Mouse (Mus musculus) testis, adult 2 months (tissue): ENCODE data around the gene Rac3. TPM values are rescaled to one million over a fixed set of nuclear protein-coding genes. Genes with fewer than 3 reads are reported as not detected.

Experiments used
- H3K27ac ChIP-seq: fragments of 200-500 bp; 2 replicates; pipeline ENCODE4 v1.5.1; 2012; ENCODE audit warnings: low read depth, low read length; ENCODE audit not compliant: control insufficient read depth, insufficient read depth
- H3K27me3 ChIP-seq: fragments of 200-500 bp; 2 replicates; pipeline ENCODE4 v1.6.1; 2012; ENCODE audit warnings: mild to moderate bottlenecking, low read length, moderate library complexity; ENCODE audit not compliant: control insufficient read depth, insufficient read depth
- H3K36me3 ChIP-seq: fragments of 200-500 bp; 2 replicates; pipeline ENCODE4 v1.6.1; 2012; ENCODE audit warnings: mild to moderate bottlenecking, low read length; ENCODE audit not compliant: control insufficient read depth, insufficient read depth
- H3K4me1 ChIP-seq: fragments of 200-500 bp; 2 replicates; pipeline ENCODE4 v1.6.1; 2012; ENCODE audit warnings: low read length; ENCODE audit not compliant: control insufficient read depth, insufficient read depth
- H3K4me3 ChIP-seq: fragments of 200-500 bp; 2 replicates; pipeline ENCODE4 v1.5.1; 2012; ENCODE audit warnings: low read depth, mild to moderate bottlenecking, low read length, moderate library complexity, mixed read lengths; ENCODE audit not compliant: control insufficient read depth
- CTCF ChIP-seq: fragments of 200-500 bp; IDR thresholded peaks from 2 replicates; pipeline ENCODE4 v1.5.1; 2012; ENCODE audit warnings: low read depth, mild to moderate bottlenecking, inconsistent platforms, low read length, moderate library complexity; ENCODE audit not compliant: control insufficient read depth, insufficient read depth, insufficient replicate concordance
- POLR2A ChIP-seq: fragments of 200-500 bp; IDR thresholded peaks from 2 replicates; pipeline ENCODE4 v1.6.1; 2012; ENCODE audit warnings: low read depth, mild to moderate bottlenecking, inconsistent platforms, low read length, moderate library complexity; ENCODE audit not compliant: control insufficient read depth
- polyA plus RNA-seq: library from polyadenylated mRNA; depleted of rRNA; stranded (reverse); fragments of >200 nt; gene quantifications from 2 replicates; pipeline ENCODE4 v1.2.3, GENCODE M21; 2012

The Rac3 gene
- polyA plus RNA-seq, 1 experiment: 3.1 TPM

GRCm38 (mm10) chr11:120707225-120707624, 14.0 kb upstream of the Rac3 start:
- H3K27me3 ChIP-seq: no peaks in the 10 kb centered on the region
- no peak overlapping the region for H3K27ac ChIP-seq
- TF ChIP-seq CTCF: no peak
- no peak for TF ChIP-seq POLR2A
- H3K36me3 ChIP-seq: no peaks in the 10 kb centered on the region
- H3K4me3 ChIP-seq: no peak overlapping the region
- peaks cover 3% of the 10 kb centered on the region; the same call in 1 of the 2 replicates for H3K4me1 ChIP-seq

- H3K27ac ChIP-seq: no peak overlapping the region
- no peak overlapping the region for H3K4me3 ChIP-seq
- H3K27me3 ChIP-seq: no peaks in the 10 kb centered on the region
- peaks cover 10% of the 10 kb centered on the region for H3K4me1 ChIP-seq
- H3K36me3 ChIP-seq: no peaks in the 10 kb centered on the region
- TF ChIP-seq CTCF (no peak), POLR2A (no peak)
Observed at GRCm38 (mm10) chr11:120707969-120708368, 13.3 kb upstream of the Rac3 start.

- H3K27ac ChIP-seq: no peak overlapping the region
- no peak overlapping the region for H3K4me3 ChIP-seq
- TF ChIP-seq POLR2A (no peak), CTCF (no peak)
- no peaks in the 10 kb centered on the region for H3K27me3 ChIP-seq
- H3K36me3 ChIP-seq: no peaks in the 10 kb centered on the region
- H3K4me1 ChIP-seq: peaks cover 22% of the 10 kb centered on the region
Observed at GRCm38 (mm10) chr11:120709551-120709950, 11.7 kb upstream of the Rac3 start.

GRCm38 (mm10) chr11:120710672-120711071, 10.6 kb upstream of the Rac3 start:
- Histone ChIP-seq H3K4me3 (no peak overlapping the region), H3K4me1 (peaks cover 22% of the 10 kb centered on the region), H3K36me3 (no peaks in the 10 kb centered on the region), H3K27ac (no peak overlapping the region), H3K27me3 (no peaks in the 10 kb centered on the region)
- TF ChIP-seq CTCF: no peak
- TF ChIP-seq POLR2A: no peak

GRCm38 (mm10) chr11:120711980-120712604, 9.2 kb upstream of the Rac3 start:
- Histone ChIP-seq H3K36me3 (no peaks in the 10 kb centered on the region), H3K27ac (no peak overlapping the region), H3K27me3 (no peaks in the 10 kb centered on the region), H3K4me1 (peaks cover 22% of the 10 kb centered on the region), H3K4me3 (no peak overlapping the region)
- TF ChIP-seq CTCF (no peak), POLR2A (no peak)

- peak overlapping the region; percentile 88 for H3K4me3 ChIP-seq
- no peak for TF ChIP-seq POLR2A
- TF ChIP-seq CTCF: peak; percentile 55; the same call in 1 of the 2 replicates
- no peaks in the 10 kb centered on the region for H3K27me3 ChIP-seq
- peaks cover 22% of the 10 kb centered on the region for H3K4me1 ChIP-seq
- H3K36me3 ChIP-seq: no peaks in the 10 kb centered on the region
- H3K27ac ChIP-seq: peak overlapping the region; percentile 57
Observed at GRCm38 (mm10) chr11:120712771-120713568, 8.3 kb upstream of the Rac3 start.

- no peaks in the 10 kb centered on the region for H3K36me3 ChIP-seq
- peaks cover 22% of the 10 kb centered on the region for H3K4me1 ChIP-seq
- no peaks in the 10 kb centered on the region for H3K27me3 ChIP-seq
- H3K27ac ChIP-seq: peak within 1 kb of the TSS; percentile 57
- TF ChIP-seq POLR2A: peak; percentile 66; the same call in 1 of the 2 replicates
- TF ChIP-seq CTCF: no peak; the same call in 1 of the 2 replicates
- H3K4me3 ChIP-seq: peak within 1 kb of the TSS; percentile 88
Observed at GRCm38 (mm10) chr11:120713580-120714518, 7.4 kb upstream of the Rac3 start, which contains the start of the genes Cenpx and Lrrc45. TSS of gene Cenpx (minus strand) at chr11:120713738. TSS of gene Lrrc45 (plus strand) at chr11:120713925.
